Mouse (Mus musculus): ENCODE results near the gene Flrt2.

DNA sequence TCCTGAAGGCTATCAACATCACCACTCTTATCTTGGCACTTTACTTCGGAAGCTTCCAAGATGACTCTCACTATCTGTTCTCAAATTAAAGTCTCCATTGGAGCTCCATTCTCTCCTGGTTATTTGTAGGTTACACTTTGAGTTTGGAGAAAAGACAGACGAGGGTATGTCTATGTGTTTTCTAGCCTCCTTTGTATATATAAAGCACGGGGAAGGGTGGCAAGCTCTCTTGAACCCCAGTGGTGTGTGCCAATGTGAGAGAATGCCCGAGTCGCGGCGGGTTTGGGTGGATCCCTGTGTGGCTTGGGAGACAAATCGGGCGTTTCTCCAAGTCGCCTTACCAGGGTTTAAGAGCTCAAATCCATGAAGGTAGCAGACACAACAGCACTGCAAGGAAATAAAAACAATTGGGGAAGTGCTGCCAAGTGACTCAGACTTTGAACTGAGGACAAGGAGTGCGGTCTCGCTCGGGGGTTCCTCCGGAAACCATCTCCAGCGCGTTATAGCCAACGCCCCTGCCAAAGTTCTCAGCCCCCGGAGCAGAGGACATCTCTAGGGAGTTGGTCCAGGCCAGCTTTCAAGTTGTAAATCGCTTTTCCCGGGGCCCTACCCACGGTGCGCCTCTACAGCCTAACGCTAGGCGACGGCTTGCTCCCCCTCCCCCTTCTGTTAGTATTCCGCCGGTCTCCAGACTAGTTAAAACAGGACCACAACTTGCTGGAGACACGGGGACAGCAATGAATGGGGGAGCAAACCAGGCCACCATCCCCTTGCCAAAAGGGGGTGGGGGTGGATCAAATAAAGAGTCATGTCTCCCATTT lies 1.8 kb downstream of the Flrt2 start:
- TF ChIP-seq EP300 (IDR thresholded peaks at IDR 0.05; ENCODE audit: low read depth) (no peak), CTCF (IDR thresholded peaks at IDR 0.05; ENCODE audit: low read depth) (no peak)
